Mouse (Mus musculus) liver, embryonic 13.5 days (tissue): ENCODE measurements around the gene Ints6l. TPM values are rescaled to one million over a fixed set of nuclear protein-coding genes. Genes with fewer than 3 reads are reported as not detected.
A peak's percentile ranks its signal among the peaks of the same experiment; 100 is the strongest.

Experiments
- ATAC-seq: fragments of 200-750 bp; cut with Nextera tagmentation; 2 replicates; pipeline ENCODE4 v1.8.0; 2017; ENCODE audit warnings: low read depth, mild to moderate bottlenecking, moderate number of reproducible peaks, moderate library complexity
- DNase-seq: peaks from one replicate; pipeline ENCODE4 v3.0.0; 2022
- H3K27ac ChIP-seq: fragments of 300-500 bp; sonication (generic); 2 replicates; pipeline ENCODE4 v1.5.1; 2015; ENCODE audit warnings: moderate library complexity, mild to moderate bottlenecking, inconsistent platforms
- H3K27me3 ChIP-seq: fragments of 300-500 bp; sonication (generic); 2 replicates; pipeline ENCODE4 v1.6.1; 2015; ENCODE audit warnings: mild to moderate bottlenecking, inconsistent platforms
- H3K36me3 ChIP-seq: fragments of 300-500 bp; sonication (generic); 2 replicates; pipeline ENCODE4 v1.6.1; 2015; ENCODE audit warnings: mild to moderate bottlenecking, inconsistent platforms
- H3K4me1 ChIP-seq: fragments of 300-500 bp; sonication (generic); replicated peaks from 2 replicates; pipeline ENCODE4 v1.6.1; 2015; ENCODE audit warnings: inconsistent platforms
- H3K4me2 ChIP-seq: fragments of 300-500 bp; sonication (generic); 2 replicates; pipeline ENCODE4 v1.6.1; 2015; ENCODE audit warnings: inconsistent platforms, mild to moderate bottlenecking, moderate library complexity
- H3K4me3 ChIP-seq: fragments of 300-500 bp; sonication (generic); replicated peaks from 2 replicates; pipeline ENCODE4 v1.5.1; 2015; ENCODE audit warnings: mild to moderate bottlenecking, inconsistent platforms
- H3K9ac ChIP-seq: fragments of 300-500 bp; sonication (generic); 2 replicates; pipeline ENCODE4 v1.6.1; 2015; ENCODE audit warnings: mild to moderate bottlenecking, inconsistent platforms
- H3K9me3 ChIP-seq: fragments of 300-500 bp; sonication (generic); replicated peaks from 2 replicates; pipeline ENCODE4 v1.6.1; 2016; ENCODE audit warnings: inconsistent platforms
- WGBS: fragments of 180-500 bp; shearing (Covaris S2); methylation state at CpG from one replicate; pipeline ENCODE4 v1.1.7; 2015; ENCODE audit not compliant: insufficient replicate concordance; 5-methylcytosine and 5-hydroxymethylcytosine counted together
- polyA plus RNA-seq: library from polyadenylated mRNA; unstranded; fragments of >200 nt; fragmentation: Nextera tagmentation; extraction: Ambion mirVana; gene quantifications from 2 replicates; pipeline ENCODE4 v1.2.1, GENCODE M21; 2015

The Ints6l gene
- polyA plus RNA-seq = 35.1 and 40.1 TPM in 2 replicates

DNA sequence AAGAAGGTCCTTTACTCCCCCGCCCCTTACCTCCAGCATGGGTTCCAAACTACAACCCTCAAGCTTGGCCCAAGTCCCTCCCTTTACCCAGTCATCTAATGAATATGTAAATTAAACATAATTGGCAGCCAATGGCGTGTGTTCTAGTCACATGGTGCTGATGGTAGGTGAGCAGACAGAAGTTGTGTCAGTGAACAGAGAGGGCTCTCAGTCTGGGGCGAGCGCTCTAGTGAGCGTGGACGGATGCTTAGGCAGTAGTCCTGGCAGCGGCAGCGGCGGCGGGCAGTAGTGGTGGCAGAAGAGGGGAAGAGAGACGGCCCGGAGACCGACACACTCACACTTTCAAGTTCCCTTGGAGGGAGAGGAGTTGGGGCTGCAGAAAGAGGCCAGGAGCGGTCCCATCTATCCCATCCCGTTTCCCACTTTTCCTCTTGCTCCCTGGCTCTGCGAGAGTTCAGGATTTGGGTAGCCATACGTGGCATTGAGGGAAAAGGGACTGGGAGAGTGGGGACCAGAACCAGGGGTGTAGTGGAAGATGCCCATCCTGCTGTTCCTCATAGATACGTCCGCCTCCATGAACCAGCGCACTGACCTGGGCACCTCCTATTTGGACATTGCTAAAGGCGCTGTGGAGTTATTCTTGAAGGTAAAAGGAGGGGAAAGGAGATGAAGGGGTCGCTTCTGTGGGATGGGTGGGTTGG is at the start of gene Ints6l:
Gene Ints6l, plus strand, starts transcription at position 187 of the 701 bp plus-strand sequence.
- peak; percentile 75 for DNase-seq
- peak within 1 kb of the TSS; percentile 87 for H3K9ac ChIP-seq
- H3K4me3 ChIP-seq = peak within 1 kb of the TSS; percentile 77
- ATAC-seq = peak; percentile 79
- peak within 1 kb of the TSS; percentile 68 for H3K4me2 ChIP-seq
- no peaks in the 10 kb centered on the region for H3K9me3 ChIP-seq
- peaks cover 31% of the 10 kb centered on the region for H3K4me1 ChIP-seq
- peak within 1 kb of the TSS; percentile 95 for H3K27ac ChIP-seq
- H3K36me3 ChIP-seq = no peaks in the 10 kb centered on the region
- no peaks in the 10 kb centered on the region for H3K27me3 ChIP-seq
- WGBS = 12% methylated on average over 22 of the region's 22 CpGs

DNA sequence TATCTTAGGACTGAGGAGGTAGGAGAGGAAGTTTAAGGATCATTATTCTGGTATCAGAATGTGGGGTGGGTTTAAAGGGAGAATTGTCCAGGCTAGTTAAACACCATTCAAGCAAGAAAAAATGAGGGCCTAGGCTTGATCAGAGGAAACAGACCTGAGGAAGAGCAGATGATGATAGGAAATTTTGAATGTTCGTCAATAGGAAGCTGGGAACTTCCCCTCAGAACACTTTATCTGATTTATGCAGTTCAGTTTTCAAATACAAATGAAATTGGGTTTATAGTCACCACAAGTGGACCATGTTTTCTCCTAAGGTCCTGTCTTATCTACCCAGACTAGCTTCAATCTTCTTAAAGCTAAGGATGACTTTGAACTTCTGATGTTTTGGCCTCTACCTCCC is 49.2 kb upstream of the Ints6l start:
- Histone ChIP-seq H3K9ac (no peak overlapping the region), H3K27me3 (no peaks in the 10 kb centered on the region), H3K4me2 (no peak overlapping the region), H3K36me3 (no peaks in the 10 kb centered on the region), H3K4me3 (no peak overlapping the region), H3K9me3 (no peaks in the 10 kb centered on the region), H3K4me1 (no peaks in the 10 kb centered on the region), H3K27ac (no peak overlapping the region)
- 26% methylated on average over 1 of the region's 1 CpGs for WGBS
- no peak for DNase-seq
- no peak for ATAC-seq

DNA sequence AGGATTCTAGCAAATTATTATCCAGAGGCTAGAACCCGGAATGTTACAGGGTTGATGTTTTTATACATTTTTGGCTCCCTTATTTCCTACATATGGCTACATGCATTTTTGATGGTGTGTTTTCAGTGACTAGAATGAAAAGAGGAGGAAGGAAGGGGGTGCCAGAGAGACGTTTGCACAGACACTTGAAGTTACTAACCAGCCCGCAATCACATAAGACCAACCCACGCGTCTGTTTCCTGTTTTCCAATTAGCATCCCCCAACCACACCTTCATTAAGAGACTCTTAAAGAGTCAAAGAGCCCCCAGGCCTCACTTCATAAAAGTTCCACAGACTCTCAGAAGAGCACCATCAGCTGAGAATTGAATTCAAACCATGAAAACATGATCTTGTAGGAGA is 48.5 kb upstream of the Ints6l start:
- H3K4me1 ChIP-seq = no peaks in the 10 kb centered on the region
- no peaks in the 10 kb centered on the region for H3K9me3 ChIP-seq
- H3K4me2 ChIP-seq = no peak overlapping the region
- no peak overlapping the region for H3K27ac ChIP-seq
- no peak overlapping the region for H3K4me3 ChIP-seq
- DNase-seq = no peak
- no peak overlapping the region for H3K9ac ChIP-seq
- no peak for ATAC-seq
- no peaks in the 10 kb centered on the region for H3K36me3 ChIP-seq
- 32% methylated on average over 5 of the region's 5 CpGs for WGBS
- H3K27me3 ChIP-seq = no peaks in the 10 kb centered on the region

DNA sequence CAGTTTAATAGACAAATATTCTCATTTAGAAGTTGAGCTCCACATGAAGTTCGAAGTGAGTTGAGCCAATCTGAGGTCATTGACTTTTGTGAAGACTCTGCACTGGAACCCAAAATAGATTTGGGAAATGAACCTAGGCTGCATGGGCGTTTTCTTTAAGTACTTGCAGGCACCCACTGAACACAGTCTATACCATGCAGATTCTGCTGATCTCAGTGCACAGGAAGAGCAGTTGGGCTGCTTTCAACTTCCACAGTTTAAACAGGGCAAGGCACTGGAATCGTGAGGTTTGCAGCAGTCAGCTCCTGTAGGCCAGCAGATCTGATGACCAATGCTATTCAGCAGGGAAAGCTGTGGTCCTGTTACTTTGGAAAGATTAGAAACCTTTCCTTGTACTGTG is 38.4 kb upstream of the Ints6l start:
- DNase-seq (no peak), ATAC-seq (no peak)
- Histone ChIP-seq H3K4me3 (no peak overlapping the region), H3K4me1 (no peaks in the 10 kb centered on the region), H3K9me3 (no peaks in the 10 kb centered on the region), H3K9ac (no peak overlapping the region), H3K4me2 (no peak overlapping the region), H3K27me3 (no peaks in the 10 kb centered on the region), H3K36me3 (no peaks in the 10 kb centered on the region), H3K27ac (no peak overlapping the region)
- 26% methylated on average over 3 of the region's 3 CpGs for WGBS

GRCm38 (mm10) chrX:56417541-56417940 is 37.1 kb upstream of the Ints6l start:
- DNase-seq = no peak
- no peak overlapping the region for H3K4me2 ChIP-seq
- no peak overlapping the region for H3K27ac ChIP-seq
- H3K9me3 ChIP-seq = no peaks in the 10 kb centered on the region
- 42% methylated on average over 4 of the region's 4 CpGs for WGBS
- no peaks in the 10 kb centered on the region for H3K36me3 ChIP-seq
- H3K27me3 ChIP-seq = no peaks in the 10 kb centered on the region
- H3K4me1 ChIP-seq = no peaks in the 10 kb centered on the region
- no peak overlapping the region for H3K4me3 ChIP-seq
- ATAC-seq = no peak
- H3K9ac ChIP-seq = no peak overlapping the region

DNA sequence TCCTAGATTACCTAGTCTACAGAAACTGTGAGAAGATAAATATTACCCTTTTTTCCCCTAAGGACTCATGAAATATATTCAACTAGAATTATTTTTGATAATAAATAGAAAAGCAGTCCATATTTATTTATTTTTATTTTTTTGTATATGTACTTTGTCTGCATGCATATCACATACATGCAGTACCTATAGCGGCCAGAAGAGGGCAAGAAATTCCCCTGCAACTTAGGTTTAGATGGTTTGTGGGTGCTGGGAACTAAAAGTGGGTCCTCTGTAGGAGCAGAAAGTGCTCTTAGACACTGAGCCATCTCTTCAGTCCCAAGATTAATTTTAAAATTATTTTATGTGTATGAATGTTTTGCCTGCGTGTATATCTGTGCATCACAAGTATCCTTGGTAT is 24.1 kb upstream of the Ints6l start:
- H3K27me3 ChIP-seq = no peaks in the 10 kb centered on the region
- H3K4me1 ChIP-seq = peaks cover 2% of the 10 kb centered on the region
- no peak overlapping the region for H3K4me3 ChIP-seq
- H3K9ac ChIP-seq = no peak overlapping the region
- H3K36me3 ChIP-seq = no peaks in the 10 kb centered on the region
- no peaks in the 10 kb centered on the region for H3K9me3 ChIP-seq
- H3K27ac ChIP-seq = no peak overlapping the region
- ATAC-seq = no peak
- no peak overlapping the region for H3K4me2 ChIP-seq
- WGBS = 48% methylated on average over 2 of the region's 2 CpGs
- DNase-seq = no peak

- Histone ChIP-seq H3K9me3 (no peaks in the 10 kb centered on the region), H3K4me1 (peaks cover 9% of the 10 kb centered on the region), H3K36me3 (no peaks in the 10 kb centered on the region), H3K4me2 (0 out of 2 replicates have a peak overlapping the region, but pooled peaks have one; percentile 6), H3K27me3 (no peaks in the 10 kb centered on the region), H3K9ac (no peak overlapping the region), H3K27ac (no peak overlapping the region), H3K4me3 (no peak overlapping the region)
- peak; percentile 78; the same call in 1 of the 2 replicates for ATAC-seq
- DNase-seq = no peak
- WGBS = 24% methylated on average over 7 of the region's 7 CpGs
Observed at GRCm38 (mm10) chrX:56435758-56436283, 18.8 kb upstream of the Ints6l start.

- Histone ChIP-seq H3K9ac (peak overlapping the region; percentile 54), H3K27ac (peak overlapping the region; percentile 96), H3K4me2 (peak overlapping the region; percentile 49), H3K4me1 (peaks cover 41% of the 10 kb centered on the region), H3K27me3 (no peaks in the 10 kb centered on the region), H3K36me3 (no peaks in the 10 kb centered on the region), H3K4me3 (no peak overlapping the region; the same call in 1 of the 2 replicates), H3K9me3 (no peaks in the 10 kb centered on the region)
- DNase-seq = peak; percentile 66
- 37% methylated on average over 11 of the region's 11 CpGs for WGBS
- peak; percentile 97 for ATAC-seq
Observed at GRCm38 (mm10) chrX:56446487-56447428, 7.9 kb upstream of the Ints6l start.

- H3K4me2 ChIP-seq = peak within 1 kb of the TSS; percentile 49
- H3K27me3 ChIP-seq = no peaks in the 10 kb centered on the region
- H3K27ac ChIP-seq = peak within 1 kb of the TSS; percentile 96
- ATAC-seq (no peak), DNase-seq (no peak)
- H3K9ac ChIP-seq = peak within 1 kb of the TSS; percentile 54
- H3K9me3 ChIP-seq = no peaks in the 10 kb centered on the region
- H3K4me1 ChIP-seq = peaks cover 47% of the 10 kb centered on the region
- 33% methylated on average over 4 of the region's 4 CpGs for WGBS
- H3K36me3 ChIP-seq = no peaks in the 10 kb centered on the region
- no peak within 1 kb of the TSS; the same call in 1 of the 2 replicates for H3K4me3 ChIP-seq
Observed at GRCm38 (mm10) chrX:56447524-56448015, 7.1 kb upstream of the Ints6l start, which contains the start of gene Gm2174. Gene Gm2174, plus strand, starts transcription at chrX:56447965.

DNA sequence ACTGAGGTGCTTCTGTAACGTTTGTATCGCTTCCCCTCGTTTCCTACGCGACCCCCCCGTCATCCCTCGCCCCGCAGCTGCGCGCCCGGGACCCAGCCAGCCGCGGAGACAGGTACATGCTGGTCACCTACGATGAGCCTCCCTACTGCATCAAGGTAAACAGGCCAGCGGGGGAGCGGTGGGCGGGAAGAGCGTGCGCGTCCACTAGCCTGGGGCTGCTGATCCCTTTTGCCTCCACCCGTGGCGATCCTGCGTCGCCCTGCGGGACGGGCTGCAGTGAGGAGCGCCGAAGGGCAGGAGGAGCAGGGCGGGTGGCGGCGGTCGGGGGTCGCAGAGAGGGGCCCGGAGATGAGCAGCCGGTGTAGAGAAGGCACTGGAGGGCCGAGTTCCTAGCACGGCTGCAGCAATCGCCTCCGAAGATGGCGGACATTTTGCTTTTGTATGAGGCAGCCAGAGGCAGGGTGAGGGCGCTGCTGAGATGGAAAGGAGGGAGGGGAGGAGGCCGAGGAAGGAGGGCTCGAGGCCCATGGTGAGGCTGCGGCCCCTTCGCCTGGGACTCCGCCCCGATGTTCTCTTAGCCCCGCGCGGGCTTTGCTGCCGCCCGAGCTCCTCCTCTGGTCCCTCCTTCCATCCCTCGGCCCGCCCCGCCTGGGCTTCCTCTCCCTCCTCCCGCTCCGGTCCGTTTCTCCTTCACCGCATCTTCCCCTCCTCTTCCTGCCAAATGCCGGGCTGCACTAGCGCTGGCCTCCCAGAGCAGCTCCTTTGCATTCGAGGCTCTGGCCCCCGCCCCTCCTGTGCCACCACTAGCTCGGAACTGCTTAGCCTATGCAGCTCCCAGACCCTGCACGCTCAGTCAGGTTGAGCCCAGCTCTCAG is 952 bp downstream of the Ints6l start:
- Histone ChIP-seq H3K27ac (peak overlapping the region; percentile 95), H3K9me3 (no peaks in the 10 kb centered on the region), H3K27me3 (no peaks in the 10 kb centered on the region), H3K36me3 (peaks cover 7% of the 10 kb centered on the region), H3K4me3 (peak overlapping the region; percentile 77), H3K4me2 (peak overlapping the region; percentile 68), H3K4me1 (peaks cover 39% of the 10 kb centered on the region), H3K9ac (peak overlapping the region; percentile 87)
- ATAC-seq (peak; percentile 90), DNase-seq (peak; percentile 88)
- WGBS = 15% methylated on average over 65 of the region's 65 CpGs
